Mouse (Mus musculus): Measurements from ENCODE around the gene Arl15. TPM values are rescaled to one million over a fixed set of nuclear protein-coding genes. Genes with fewer than 3 reads are reported as not detected.

Arl15 gene
- total and polyA plus RNA-seq, 3 experiments, result 3.2 to 9.6 (median 9.1) TPM

DNA sequence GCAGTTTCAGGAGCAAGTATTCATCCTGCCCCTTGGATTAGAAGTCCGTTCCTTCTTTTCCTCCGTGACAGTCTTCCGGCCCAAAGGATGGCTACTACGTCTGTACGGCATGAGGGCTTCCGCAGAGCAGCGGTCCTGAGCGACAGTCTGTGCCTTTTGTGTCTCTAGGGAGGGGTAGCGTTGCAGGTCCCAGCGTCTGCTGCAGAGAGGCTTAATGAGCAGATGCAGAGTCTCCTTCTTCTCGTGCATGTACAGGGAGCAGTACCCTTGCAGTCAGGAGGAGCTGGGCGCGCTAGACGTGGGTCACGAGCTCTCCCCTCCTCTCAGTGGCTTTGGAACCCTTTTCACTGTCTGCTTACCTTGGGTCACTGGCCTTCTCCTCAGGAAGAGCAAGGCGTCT is 94.4 kb downstream of the Arl15 start:
- TF ChIP-seq POLR2A (IDR thresholded peaks at IDR 0.05; ENCODE audit: insufficient read depth, low read depth, low read length) (no peak), EP300 (IDR thresholded peaks at IDR 0.05; ENCODE audit: insufficient read depth, low read depth, low read length) (no peak), CTCF (IDR thresholded peaks at IDR 0.05) (no peak)
- WGBS, result 87% methylated on average over 16 of the region's 16 CpGs
- intact Hi-C loops (cut with DNase I), result no loop called here
- Histone ChIP-seq H3K4me3 (no peak overlapping the region), H3K4me1 (ENCODE audit: control insufficient read depth, insufficient read depth, low read length) (no peaks in the 10 kb centered on the region; the same call in 1 of the 2 replicates), H3K79me2 (replicated peaks; ENCODE audit: control insufficient read depth, insufficient read depth, low read length) (no peaks in the 10 kb centered on the region; the same call in 1 of the 2 replicates), H3K27ac (no peak overlapping the region), H3K27me3 (ENCODE audit: control insufficient read depth, insufficient read depth, low read length) (no peaks in the 10 kb centered on the region), H3K9ac (ENCODE audit: low read depth, low read length) (no peak overlapping the region), H3K36me3 (ENCODE audit: control insufficient read depth, insufficient read depth, low read length) (no peaks in the 10 kb centered on the region)
- DNase-seq, result no peak

GRCm38 (mm10) chr13:113889140-113890055 is 95.1 kb downstream of the Arl15 start:
- 83% methylated on average over 24 of the region's 24 CpGs for WGBS
- DNase-seq, result no peak
- TF ChIP-seq EP300 (IDR thresholded peaks at IDR 0.05; ENCODE audit: insufficient read depth, low read depth, low read length) (no peak), CTCF (IDR thresholded peaks at IDR 0.05) (no peak), POLR2A (IDR thresholded peaks at IDR 0.05; ENCODE audit: insufficient read depth, low read depth, low read length) (no peak)
- intact Hi-C loops (cut with DNase I), result no loop called here
- no peaks in the 10 kb centered on the region for H3K27me3 ChIP-seq (ENCODE audit: control insufficient read depth, insufficient read depth, low read length)
- H3K4me1 ChIP-seq (ENCODE audit: control insufficient read depth, insufficient read depth, low read length), result no peaks in the 10 kb centered on the region; the same call in 1 of the 2 replicates
- H3K79me2 ChIP-seq (replicated peaks; ENCODE audit: control insufficient read depth, insufficient read depth, low read length), result no peaks in the 10 kb centered on the region; the same call in 1 of the 2 replicates
- no peak overlapping the region for H3K9ac ChIP-seq (ENCODE audit: low read depth, low read length)
- H3K36me3 ChIP-seq (ENCODE audit: control insufficient read depth, insufficient read depth, low read length), result no peaks in the 10 kb centered on the region
- no peak overlapping the region for H3K27ac ChIP-seq
- no peak overlapping the region for H3K4me3 ChIP-seq

GRCm38 (mm10) chr13:113896684-113897083 is 102.4 kb downstream of the Arl15 start:
- intact Hi-C loops (cut with DNase I), result no loop called here
- H3K9ac ChIP-seq (ENCODE audit: low read depth, low read length), result no peak overlapping the region
- H3K27me3 ChIP-seq (ENCODE audit: control insufficient read depth, insufficient read depth, low read length), result no peaks in the 10 kb centered on the region
- H3K4me3 ChIP-seq, result no peak overlapping the region
- H3K27ac ChIP-seq, result no peak overlapping the region
- 95% methylated on average over 10 of the region's 10 CpGs for WGBS
- H3K79me2 ChIP-seq (replicated peaks; ENCODE audit: control insufficient read depth, insufficient read depth, low read length), result no peaks in the 10 kb centered on the region
- no peak for TF ChIP-seq CTCF (IDR thresholded peaks at IDR 0.05)
- no peak for TF ChIP-seq EP300 (IDR thresholded peaks at IDR 0.05; ENCODE audit: insufficient read depth, low read depth, low read length)
- no peak for TF ChIP-seq POLR2A (IDR thresholded peaks at IDR 0.05; ENCODE audit: insufficient read depth, low read depth, low read length)
- H3K36me3 ChIP-seq (ENCODE audit: control insufficient read depth, insufficient read depth, low read length), result no peaks in the 10 kb centered on the region
- no peak for DNase-seq
- H3K4me1 ChIP-seq (ENCODE audit: control insufficient read depth, insufficient read depth, low read length), result peaks cover 3% of the 10 kb centered on the region; the same call in 1 of the 2 replicates

GRCm38 (mm10) chr13:113897498-113897897 is 103.2 kb downstream of the Arl15 start:
- 84% methylated on average over 3 of the region's 3 CpGs for WGBS
- Histone ChIP-seq H3K4me3 (no peak overlapping the region), H3K4me1 (ENCODE audit: control insufficient read depth, insufficient read depth, low read length) (peaks cover 3% of the 10 kb centered on the region; the same call in 1 of the 2 replicates), H3K27ac (no peak overlapping the region), H3K9ac (ENCODE audit: low read depth, low read length) (no peak overlapping the region), H3K36me3 (ENCODE audit: control insufficient read depth, insufficient read depth, low read length) (no peaks in the 10 kb centered on the region), H3K27me3 (ENCODE audit: control insufficient read depth, insufficient read depth, low read length) (no peaks in the 10 kb centered on the region), H3K79me2 (replicated peaks; ENCODE audit: control insufficient read depth, insufficient read depth, low read length) (no peaks in the 10 kb centered on the region)
- TF ChIP-seq CTCF (IDR thresholded peaks at IDR 0.05) (no peak), EP300 (IDR thresholded peaks at IDR 0.05; ENCODE audit: insufficient read depth, low read depth, low read length) (no peak), POLR2A (IDR thresholded peaks at IDR 0.05; ENCODE audit: insufficient read depth, low read depth, low read length) (no peak)
- intact Hi-C loops (cut with DNase I), result no loop called here
- DNase-seq, result no peak

DNA sequence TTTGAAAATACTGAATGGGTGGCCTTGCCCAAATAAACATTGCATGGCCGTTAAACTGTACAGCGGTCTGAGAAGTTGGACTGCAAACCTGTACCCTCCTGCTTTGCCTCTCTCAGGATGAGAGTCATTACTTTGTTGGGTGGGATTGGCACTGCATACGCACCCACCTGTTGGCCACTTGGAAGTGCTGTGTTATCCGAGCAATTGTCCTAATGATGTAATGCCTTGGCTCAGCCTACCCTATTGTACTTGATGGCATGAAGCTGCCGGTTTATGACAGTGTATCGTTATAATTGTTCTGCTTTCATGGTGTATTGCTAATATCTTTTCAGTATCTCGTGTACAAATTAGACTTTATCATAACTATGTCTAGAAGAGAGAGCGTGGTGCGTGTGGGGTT is 103.6 kb downstream of the Arl15 start:
- TF ChIP-seq POLR2A (IDR thresholded peaks at IDR 0.05; ENCODE audit: insufficient read depth, low read depth, low read length), result no peak
- TF ChIP-seq EP300 (IDR thresholded peaks at IDR 0.05; ENCODE audit: insufficient read depth, low read depth, low read length), result no peak
- no peak for TF ChIP-seq CTCF (IDR thresholded peaks at IDR 0.05)
- Histone ChIP-seq H3K9ac (ENCODE audit: low read depth, low read length) (no peak overlapping the region), H3K4me3 (no peak overlapping the region), H3K79me2 (replicated peaks; ENCODE audit: control insufficient read depth, insufficient read depth, low read length) (no peaks in the 10 kb centered on the region), H3K4me1 (ENCODE audit: control insufficient read depth, insufficient read depth, low read length) (peaks cover 3% of the 10 kb centered on the region; the same call in 1 of the 2 replicates), H3K36me3 (ENCODE audit: control insufficient read depth, insufficient read depth, low read length) (no peaks in the 10 kb centered on the region; the same call in 1 of the 2 replicates), H3K27me3 (ENCODE audit: control insufficient read depth, insufficient read depth, low read length) (no peaks in the 10 kb centered on the region), H3K27ac (no peak overlapping the region)
- 53% methylated on average over 9 of the region's 9 CpGs for WGBS
- intact Hi-C loops (cut with DNase I), result no loop called here
- DNase-seq, result no peak

All from heart, adult 2 months (tissue).